Mouse (Mus musculus) 3134 (cell line): ENCODE data around the gene Asic3.
A peak's percentile ranks its signal among the peaks of the same experiment; 100 is the strongest.

Experiments used
- DNase-seq: peaks from one replicate; pipeline ENCODE4 v3.0.0-alpha.2; 2011; ENCODE audit warnings: low spot score; ENCODE audit not compliant: insufficient read length; ENCODE audit errors: extremely low read depth

The Asic3 gene

GRCm38 (mm10) chr5:24446630-24447029 lies 33.4 kb downstream of the Asic3 start:
- no peak for DNase-seq

- DNase-seq: peak; percentile 89
Measured at GRCm38 (mm10) chr5:24447624-24448298, 34.6 kb downstream of the Asic3 start, which contains the start of gene Tmub1. Gene Tmub1 (minus strand): TSS chr5:24447854.

GRCm38 (mm10) chr5:24451264-24452029 lies 38.3 kb downstream of the Asic3 start:
- peak; percentile 96 for DNase-seq

- DNase-seq: no peak
Measured at GRCm38 (mm10) chr5:24452030-24452690, 39.0 kb downstream of the Asic3 start, which contains the start of gene Agap3. Gene Agap3 (plus strand): TSS chr5:24452177.

- DNase-seq: peak; percentile 67
Measured at GRCm38 (mm10) chr5:24452691-24453233, 39.6 kb downstream of the Asic3 start.

GRCm38 (mm10) chr5:24453283-24453984 lies 40.2 kb downstream of the Asic3 start:
- DNase-seq: no peak

- no peak for DNase-seq
Measured at GRCm38 (mm10) chr5:24453985-24454303, 40.8 kb downstream of the Asic3 start.

GRCm38 (mm10) chr5:24455076-24455475 lies 41.9 kb downstream of the Asic3 start:
- peak; percentile 60 for DNase-seq

- DNase-seq: no peak
Measured at GRCm38 (mm10) chr5:24455613-24456012, 42.4 kb downstream of the Asic3 start.

GRCm38 (mm10) chr5:24466762-24467161 lies 53.6 kb downstream of the Asic3 start:
- DNase-seq: no peak
